Mouse (Mus musculus) R1 (cell line): Measurements from ENCODE around the gene Gm20388.

ENCODE experiments used
- DNase-seq: peaks from one replicate; pipeline ENCODE4 v3.0.0-alpha.2; 2018; ENCODE audit warnings: low read depth, low spot score

Gene Gm20388

DNA sequence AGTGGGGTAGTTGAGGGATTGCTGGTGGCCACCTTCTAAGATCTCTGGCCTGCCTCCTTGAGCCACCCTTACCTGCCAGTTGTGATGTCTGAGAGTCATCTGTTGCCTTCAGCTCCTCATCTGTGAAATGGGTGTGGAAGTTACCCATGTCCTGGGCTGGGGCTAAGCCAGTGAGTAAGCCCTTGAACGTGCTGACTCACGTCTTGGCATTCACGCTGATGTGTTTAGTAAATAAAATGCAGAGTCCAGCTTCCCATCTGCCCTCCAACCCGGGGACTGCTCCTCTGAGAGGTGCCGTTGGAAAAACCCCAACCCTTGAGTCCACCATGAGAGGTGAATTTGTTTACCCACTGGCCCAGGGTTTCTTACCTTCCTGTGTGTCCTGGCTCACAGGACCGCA, 3435.2 kb downstream of the Gm20388 start:
- DNase-seq: no peak

DNA sequence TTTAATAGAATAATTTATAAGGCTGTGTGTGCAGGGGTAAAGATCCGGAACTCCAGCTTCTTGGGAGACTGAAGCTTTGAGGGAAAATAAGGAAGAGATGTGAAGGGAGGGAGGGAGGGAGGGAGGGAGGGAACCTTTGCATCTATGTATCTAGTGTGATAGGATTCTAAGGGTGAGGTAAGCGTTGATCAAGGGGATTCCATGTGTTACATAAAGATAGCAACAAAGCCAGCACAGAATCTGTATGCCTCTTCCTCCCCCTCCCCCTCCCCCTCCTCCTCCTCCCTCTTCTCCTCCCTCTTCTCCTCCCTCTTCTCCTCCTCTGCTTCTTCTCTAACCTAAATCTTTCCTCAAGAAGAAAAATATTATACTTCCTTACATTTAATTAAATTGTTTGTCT, 3436.7 kb downstream of the Gm20388 start:
- no peak for DNase-seq

DNA sequence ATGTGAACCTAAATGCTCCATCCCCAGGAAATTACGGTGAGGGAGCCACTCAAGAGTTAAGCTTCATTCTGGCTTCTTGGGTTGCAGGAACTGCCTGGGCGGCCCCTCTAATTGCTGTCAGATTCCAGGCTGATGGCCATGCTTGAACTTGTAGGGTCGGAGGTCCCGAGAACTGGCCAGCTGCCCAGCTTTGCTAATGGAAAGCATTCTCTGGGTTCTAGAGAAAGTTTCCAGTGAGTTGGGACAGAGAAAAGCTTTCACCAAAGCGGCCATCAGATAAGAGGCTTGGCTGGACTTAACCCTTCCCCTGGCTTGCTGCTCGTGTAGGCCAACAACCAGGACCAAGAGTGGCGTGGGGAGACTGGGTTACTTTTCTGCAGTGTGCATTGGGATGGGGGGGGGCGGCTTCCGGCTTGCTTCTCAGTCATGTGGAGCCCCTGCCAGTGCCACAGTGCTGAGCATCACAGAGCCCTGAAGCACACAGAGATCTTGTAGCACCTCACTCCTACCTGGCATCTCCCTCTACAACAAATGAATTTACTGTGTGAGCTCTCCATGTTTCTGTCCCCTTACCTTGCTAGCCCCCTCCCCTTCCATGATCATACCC, 3437.7 kb downstream of the Gm20388 start:
- DNase-seq: no peak

DNA sequence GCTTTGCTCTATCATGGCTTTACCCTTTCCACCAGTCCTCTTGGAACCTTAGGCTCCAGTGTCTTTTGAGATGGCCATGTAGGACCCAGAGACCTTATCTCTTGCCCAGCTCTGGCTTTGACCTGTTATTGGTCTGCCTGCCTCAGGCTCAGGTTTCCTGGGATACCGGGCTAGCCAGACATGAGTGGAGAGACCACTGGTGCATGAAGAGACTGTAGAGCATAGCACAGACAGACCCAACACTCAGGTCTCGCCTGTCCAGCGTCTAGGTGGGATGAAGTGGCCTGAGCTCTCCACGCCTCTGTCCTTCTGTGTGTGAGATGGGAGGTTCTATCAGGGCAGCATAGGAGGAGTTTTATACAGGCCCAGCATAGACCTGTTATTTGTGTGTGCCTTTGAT, 3438.4 kb downstream of the Gm20388 start:
- DNase-seq: no peak

DNA sequence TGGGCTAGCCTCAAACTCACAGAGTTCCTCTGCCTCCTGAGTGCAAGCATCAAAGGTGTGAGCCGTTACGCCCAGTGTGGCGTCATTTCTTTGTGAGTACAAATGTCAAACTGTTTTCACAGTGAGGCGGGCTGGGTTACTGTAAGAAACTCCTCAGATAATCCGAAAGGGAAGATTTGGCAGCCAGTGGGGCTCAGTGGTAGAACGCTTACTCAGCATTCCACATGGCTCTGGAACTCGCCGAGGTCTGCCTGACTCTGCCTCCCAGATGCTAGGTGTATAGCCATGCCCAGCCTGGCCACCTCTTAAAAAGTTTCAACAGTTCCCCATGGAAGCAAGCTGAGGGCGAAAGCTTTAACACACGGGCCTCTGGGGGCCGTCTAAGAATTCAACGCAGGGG, 3441.5 kb downstream of the Gm20388 start:
- no peak for DNase-seq

DNA sequence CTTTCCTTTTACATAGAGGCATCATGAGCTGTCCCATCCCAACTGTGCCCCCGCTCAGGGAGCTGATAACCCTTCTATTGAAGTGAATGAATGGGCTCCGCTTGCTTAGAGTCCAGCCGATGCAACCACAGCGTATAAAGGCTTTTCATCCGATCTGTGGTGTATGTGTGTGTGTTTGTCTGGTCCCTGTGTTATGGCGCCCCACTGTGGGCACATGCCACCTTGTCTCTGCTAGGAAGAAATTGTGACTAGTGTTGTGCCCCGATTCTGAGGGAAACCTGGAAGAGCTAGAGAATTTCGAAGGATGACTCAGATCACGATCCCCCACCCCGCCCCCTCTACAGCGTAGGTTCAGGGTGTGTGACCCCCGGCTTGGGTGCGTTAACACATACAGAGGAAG, 3442.1 kb downstream of the Gm20388 start:
- DNase-seq: peak; percentile 50

DNA sequence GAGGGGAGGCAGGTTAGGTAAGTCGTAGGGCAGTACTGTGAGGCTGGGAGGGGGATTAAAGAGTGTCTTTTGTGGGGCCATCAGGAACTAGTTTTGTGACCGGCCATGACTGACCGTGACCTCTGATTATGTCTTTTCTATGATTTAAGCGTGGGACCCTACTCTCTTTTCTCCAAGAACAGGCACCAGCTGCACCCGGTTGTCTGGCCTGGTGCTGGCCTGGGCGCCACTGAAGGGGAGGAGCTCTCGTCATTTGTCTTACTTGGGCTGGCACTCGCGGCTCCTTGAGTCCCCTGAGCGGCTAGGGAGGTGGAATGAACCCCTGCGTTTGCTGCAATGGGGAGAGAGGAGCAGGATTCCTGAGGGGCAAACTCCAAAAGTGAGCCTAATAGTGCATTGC, 3442.6 kb downstream of the Gm20388 start:
- no peak for DNase-seq

DNA sequence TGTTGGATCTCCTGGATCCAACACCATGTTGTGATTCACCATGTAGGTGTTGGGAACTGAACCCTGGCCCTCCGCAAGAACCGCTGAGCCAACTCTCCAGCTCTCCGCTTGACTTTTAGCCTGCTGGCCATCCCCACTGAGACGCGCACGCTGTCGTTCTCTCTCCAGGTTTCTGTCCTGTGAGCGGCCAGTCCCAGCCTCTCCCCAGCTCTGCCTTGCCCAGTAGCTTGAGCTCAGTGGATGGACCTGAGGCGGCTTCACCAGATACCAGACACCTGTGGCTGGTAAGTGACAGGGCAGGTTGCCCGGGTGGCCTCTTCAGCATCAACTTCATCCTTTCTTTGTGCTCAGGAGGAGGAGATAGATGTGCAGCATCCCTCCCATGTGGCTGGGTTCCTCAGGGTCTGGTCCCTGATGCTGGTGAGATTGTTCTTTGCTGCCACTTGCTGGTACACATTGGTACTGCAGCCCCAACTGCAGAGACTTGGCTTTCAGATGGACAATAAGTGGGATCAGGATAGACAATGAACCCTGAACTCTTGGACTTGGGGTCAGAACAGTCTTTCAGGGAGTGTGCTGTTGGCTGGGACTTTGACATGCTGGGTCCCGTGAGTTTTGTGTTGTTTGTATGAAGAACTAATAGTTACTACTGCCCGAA, 3450.6 kb downstream of the Gm20388 start:
- DNase-seq: peak; percentile 84

DNA sequence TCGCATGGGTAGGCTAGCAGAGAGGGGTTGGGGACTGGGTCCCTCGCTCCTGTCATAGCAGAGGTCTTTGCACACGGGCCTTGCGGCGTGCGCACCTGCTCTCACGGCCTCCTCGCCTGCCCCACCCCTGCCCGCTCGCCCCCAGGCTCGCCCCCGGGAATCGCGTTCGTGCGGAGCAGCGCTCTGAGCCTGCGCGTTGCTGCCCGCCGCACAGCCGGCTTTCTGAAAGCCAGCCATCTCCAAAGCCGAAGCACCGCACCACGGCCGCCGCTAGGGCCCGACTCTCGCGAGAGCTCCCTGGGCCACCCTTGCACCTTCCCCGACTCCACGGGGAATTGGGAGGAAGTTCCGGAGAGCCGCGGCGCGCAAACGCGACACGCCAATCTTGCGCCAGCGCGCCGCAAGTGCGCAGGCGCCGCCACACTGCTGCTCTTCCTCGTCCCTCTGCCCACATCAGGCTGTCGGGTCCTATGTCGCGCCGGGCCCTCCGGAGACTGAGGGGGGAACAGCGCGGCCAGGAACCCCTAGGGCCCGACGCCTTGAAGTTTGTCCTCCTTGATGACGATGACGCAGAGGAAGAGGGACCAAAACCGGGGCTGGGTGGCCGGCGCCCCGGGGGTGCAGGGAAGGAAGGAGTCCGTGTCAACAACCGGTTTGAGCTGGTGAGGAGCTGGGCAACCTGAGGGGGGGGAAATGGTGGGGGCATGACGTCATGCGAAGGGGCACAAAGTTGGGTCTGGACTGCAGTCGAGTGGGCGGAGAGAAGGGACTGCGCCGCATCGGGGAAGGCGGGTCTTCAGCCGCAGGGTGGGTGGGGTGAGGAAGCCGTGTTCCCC, 3463.0 kb downstream of the Gm20388 start, which contains the start of gene Tcf25:
Gene Tcf25 (plus strand): TSS at position 351 of the 836 bp plus-strand sequence.
- DNase-seq: peak; percentile 98

DNA sequence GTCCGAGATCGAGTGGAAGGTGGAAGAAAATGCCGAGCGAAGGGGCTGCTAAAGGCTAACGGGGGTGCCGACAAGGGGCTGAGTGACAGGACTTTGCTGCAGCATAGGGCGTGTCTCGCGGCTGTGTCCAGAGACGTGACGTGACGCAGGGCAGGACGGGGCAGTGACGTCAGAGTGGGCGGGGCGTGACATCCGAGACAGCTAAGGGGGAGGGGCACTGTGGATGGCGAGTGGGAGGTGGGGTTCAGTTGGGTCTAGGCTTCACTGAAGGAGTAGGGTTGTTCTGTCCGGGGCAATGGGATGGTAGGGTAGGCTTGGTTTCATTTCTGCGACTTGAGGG, 3463.6 kb downstream of the Gm20388 start:
- peak; percentile 94 for DNase-seq

DNA sequence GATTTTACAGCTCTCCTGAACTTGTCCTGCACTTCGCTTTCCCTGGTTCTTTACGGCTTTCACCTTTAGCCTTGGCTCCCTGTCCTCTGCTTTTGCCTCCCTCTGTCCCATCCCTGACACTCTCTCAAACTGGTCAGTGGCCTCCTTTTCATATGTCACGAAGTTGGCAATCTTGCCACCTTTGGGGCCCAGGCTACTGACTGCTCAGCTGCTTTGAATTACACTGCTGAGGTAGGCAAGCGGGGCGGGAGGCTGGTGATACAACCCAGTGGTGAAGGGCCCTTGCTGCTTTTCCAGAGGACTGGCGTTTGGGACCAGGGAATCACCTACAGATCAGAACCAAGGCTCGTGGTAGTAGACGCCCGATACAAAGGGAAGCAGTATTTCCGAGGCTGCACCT, 3465.1 kb downstream of the Gm20388 start:
- DNase-seq: no peak

DNA sequence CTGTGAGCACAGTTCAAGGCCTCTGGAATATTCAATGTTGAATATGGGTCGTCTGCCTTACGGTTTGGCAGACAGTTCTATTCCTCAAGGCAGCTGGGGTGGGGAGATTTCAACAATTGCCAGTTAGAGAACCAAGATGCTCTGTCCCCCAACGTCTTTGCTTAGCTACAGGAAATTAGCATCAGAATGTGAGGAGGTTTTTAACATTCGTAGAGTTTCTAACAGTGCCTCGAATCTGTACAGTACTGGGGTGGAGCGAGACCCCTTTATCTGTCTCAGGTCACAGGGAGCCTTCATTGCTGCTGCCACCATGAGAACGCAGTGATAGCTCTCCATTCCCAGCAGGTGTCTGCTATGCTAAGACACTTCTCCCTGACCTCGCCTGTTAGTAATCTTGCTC, 3465.5 kb downstream of the Gm20388 start:
- peak; percentile 57 for DNase-seq

DNA sequence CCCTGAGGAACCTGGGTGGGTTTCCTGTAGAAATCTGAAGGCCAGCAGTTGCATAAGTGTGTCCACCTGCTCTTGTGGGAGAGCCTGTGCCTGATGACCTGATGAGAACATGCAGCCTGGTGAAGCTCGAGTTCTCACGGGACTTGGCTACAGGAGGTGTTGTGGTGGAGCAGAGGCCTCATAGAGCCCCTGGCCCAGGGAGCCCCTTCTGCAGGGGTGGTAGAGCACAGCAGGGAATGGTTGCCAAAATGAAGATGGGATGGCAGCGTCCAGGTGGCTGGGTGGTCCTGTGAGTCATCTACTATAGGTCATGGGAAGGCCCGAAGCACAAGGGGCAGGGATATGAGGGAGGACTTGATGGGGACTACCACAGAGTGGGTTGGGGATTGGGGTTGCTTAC, 3471.1 kb downstream of the Gm20388 start:
- no peak for DNase-seq

DNA sequence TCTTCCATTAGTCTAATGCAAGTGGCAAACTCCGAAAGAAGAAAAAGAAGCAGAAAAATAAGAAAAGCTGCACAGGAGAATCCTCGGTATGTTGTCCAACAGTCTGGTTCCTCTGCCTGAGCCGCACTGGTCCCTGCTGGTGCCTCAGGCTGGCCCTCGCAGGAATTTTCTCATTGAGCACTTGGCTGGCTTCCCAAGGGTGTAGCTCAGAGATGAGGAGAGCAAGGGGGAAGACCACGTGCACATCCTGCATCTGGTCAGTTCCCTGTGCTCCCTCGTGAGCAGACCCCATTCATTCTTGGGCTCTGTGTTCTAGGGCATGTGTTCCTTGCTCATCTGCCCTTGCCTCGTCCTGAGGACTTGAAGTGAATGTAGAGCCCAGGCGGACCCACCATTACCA, 3471.9 kb downstream of the Gm20388 start:
- DNase-seq: no peak

DNA sequence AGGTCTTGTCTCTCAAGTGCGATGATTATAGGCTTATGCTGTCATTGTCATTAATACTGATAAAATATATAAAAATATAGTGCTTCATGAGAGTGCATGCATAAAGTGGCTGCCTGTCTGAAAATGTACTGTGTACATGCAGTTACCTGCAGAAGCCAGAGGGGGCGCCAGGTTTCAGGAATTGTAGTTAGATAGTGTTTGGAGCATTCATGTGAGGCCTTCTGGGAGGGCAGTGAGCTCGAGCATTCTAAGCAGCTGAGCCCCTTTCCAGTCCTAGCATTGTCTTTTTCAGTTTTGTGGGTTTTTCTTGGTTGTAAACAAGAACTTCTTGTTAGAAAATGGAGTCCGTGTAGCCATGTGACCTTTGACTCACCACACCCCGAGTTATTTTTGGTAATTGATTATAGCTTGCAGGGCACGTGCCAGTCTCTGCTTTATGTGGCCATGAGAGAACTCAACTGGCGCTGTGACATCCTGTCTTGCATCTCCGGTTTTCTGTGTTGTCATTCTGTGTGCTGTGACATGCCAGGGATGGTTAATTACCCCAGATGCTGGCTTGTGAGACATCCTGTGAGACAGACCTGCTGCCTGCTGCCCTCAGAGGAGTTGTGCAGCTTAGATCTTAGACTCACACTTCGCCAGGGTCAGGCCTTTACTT, 3474.4 kb downstream of the Gm20388 start:
- peak; percentile 61 for DNase-seq

DNA sequence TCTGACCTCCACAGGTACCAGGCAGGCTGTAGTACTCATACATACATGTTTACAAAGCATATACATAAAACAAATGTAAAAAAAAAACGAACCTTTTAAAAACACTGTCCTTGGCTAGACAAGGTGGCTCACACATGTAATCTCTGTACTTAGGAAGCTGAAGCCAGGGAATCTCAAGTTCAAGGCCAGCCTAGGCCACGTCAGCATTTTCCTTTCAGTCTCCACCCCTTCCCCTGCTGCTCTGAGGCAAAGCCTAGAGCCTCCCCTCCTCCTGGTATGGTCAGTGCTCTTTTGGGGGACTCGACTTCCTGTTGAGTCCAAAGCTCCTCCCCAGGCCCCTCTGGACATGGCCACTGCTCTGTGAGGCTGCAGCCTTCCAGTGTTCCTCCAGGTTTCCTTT, 3476.4 kb downstream of the Gm20388 start:
- peak; percentile 36 for DNase-seq

DNA sequence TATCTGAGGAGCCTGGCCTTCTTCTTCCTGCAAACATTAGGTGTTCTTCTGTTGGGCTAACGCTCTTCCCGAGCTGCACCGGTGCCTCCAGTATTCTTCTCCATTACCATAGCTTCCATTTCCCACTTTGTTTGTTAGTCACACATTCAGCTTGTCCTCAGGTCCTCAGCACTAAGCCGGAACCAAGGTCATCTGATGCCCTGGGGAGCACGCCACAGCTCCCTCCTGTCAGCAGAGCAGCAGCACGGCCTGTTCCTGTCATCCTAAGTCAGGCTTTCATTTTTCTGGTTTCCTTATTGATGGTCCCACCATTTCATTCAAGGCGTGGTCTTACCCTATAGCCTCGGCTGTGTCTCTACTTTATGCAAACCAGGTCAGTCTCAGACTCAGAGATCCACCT, 3477.2 kb downstream of the Gm20388 start:
- no peak for DNase-seq

DNA sequence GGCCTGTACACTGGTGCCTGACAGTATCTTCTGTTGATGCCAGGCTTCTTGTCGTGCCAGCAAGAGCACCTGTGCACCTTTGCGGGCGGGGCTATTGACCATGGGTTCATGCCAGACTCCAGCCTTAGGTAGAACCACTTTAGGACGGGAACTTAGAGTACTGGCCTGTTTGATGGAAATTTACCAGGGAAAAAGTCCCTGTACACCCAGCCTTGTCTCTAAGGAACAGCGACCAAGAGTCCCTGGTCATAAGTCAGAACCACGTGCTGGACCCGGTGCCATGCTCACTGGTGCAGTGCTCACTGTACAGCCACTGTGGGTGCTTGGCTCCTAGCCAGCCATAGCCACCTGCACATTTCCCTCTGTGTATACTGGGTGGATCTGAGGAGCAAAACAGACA, 3478.4 kb downstream of the Gm20388 start:
- DNase-seq: no peak

DNA sequence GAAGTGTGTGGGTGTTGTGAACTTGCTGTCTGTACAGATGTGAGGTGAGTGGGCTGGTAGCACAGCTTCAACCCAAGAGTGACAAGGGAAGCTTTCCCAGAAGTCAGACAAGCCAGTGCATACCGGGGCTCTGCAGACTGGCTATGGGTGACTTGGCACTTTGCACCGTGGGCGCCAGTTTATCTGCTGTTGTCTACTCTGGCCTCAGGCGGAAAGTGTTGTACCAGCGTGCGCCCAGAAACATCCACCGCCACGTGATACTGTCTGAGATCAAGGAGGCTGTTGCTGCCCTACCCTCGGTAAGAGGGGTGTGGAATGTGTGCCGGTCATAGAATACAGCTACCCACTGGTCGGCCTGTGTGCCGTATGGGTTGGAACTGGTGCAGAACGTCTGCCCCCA, 3487.7 kb downstream of the Gm20388 start:
- DNase-seq: no peak

DNA sequence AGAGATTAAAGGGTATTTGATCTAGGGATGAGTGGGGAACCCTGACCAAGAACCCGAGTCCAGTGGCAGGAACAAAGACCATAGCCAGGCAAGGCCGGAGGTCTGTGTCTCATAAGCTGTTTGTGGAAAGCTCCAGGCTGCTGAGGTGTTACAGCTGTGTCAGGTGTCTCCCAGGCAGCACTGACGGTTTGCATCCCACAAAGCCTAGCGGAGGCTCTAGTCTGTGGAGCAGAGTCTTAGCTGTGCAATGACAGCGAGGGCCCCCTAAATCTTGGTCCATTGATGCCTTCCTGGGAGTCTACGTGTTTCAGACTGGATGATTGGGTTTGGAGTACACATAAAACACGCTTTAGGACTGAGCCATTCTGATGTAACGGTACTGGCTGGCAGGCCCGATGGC, 3491.3 kb downstream of the Gm20388 start:
- DNase-seq: no peak

DNA sequence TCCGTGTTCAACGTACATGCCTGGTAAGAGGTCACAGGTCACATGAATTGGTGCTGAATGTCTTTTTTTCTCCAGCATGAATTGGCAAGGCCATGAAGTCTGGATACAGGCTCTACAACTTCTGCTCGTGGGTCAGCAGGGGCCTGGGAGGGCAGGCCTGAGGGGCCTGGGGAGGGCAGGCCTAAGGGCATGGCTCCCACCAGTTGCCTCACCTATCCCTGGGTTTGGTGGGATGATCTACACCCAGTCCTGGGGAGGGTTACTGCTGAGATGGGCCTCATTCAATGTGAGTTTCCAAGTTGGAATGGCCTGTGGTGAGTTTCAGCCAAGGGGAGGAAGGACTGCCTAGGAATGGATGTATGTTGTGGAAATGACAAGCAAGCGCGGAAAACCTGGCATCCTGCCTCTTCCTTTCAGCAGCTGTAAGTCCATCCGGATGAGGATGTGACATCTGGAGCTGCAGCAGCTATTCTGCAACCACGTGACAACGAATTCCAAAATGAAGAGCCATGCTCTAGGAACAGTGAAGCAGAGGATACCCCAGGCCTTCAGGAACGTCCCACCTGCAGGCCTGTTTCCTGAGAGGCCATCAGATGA, 3492.2 kb downstream of the Gm20388 start:
- no peak for DNase-seq

DNA sequence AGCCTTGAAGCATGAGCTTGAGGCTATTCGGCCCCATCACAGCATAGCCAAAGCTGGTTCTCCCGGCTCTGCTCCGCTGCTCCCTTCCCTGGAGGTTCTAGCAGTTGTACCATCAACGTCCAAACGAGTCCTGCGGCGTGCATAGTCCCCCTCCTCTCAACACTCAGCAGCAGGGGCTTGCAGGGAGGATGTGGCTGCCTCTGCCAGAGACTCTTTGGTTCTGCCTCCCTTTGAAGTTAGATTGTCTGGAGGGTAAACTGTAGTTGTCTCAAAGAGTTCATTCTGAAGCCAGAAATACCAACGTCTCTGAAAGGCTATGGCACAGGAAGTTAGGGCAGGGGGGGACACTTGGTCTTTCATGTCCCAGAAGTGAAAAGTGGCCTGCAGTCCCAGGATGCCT, 3493.9 kb downstream of the Gm20388 start:
- no peak for DNase-seq
